Mouse (Mus musculus) urinary bladder, postnatal 4 days (tissue): ENCODE data around the gene Mpzl1.

ENCODE experiments used
- DNase-seq, 2 experiments: peaks; one replicate each; pipeline ENCODE4 v3.0.0; 2021 to 2022; ENCODE audit warnings: low spot score in 2 of 2

Mpzl1 gene

GRCm38 (mm10) chr1:165614793-165615192 lies 19.5 kb downstream of the Mpzl1 start:
- no peak for DNase-seq

- DNase-seq, result no peak
Measured at GRCm38 (mm10) chr1:165613926-165614325, 20.4 kb downstream of the Mpzl1 start.

- DNase-seq, result no peak
Measured at GRCm38 (mm10) chr1:165612714-165613113, 21.6 kb downstream of the Mpzl1 start.

- no peak for DNase-seq
Measured at GRCm38 (mm10) chr1:165610321-165610999, 23.9 kb downstream of the Mpzl1 start.

GRCm38 (mm10) chr1:165609495-165610320 lies 24.6 kb downstream of the Mpzl1 start:
- DNase-seq, result no peak

- no peak for DNase-seq
Measured at GRCm38 (mm10) chr1:165608904-165609303, 25.4 kb downstream of the Mpzl1 start.

- no peak for DNase-seq
Measured at GRCm38 (mm10) chr1:165605774-165606173, 28.6 kb downstream of the Mpzl1 start.

GRCm38 (mm10) chr1:165605108-165605507 lies 29.2 kb downstream of the Mpzl1 start:
- DNase-seq, result no peak

- no peak for DNase-seq
Measured at GRCm38 (mm10) chr1:165604203-165604602, 30.1 kb downstream of the Mpzl1 start.

GRCm38 (mm10) chr1:165603218-165603617 lies 31.1 kb downstream of the Mpzl1 start:
- DNase-seq, result no peak

GRCm38 (mm10) chr1:165601775-165602280 lies 32.5 kb downstream of the Mpzl1 start:
- no peak for DNase-seq

GRCm38 (mm10) chr1:165594699-165595421 lies 39.5 kb downstream of the Mpzl1 start:
- DNase-seq, result no peak

GRCm38 (mm10) chr1:165592295-165593082 lies 41.8 kb downstream of the Mpzl1 start:
- DNase-seq, result peak in 1 of 2 experiments; percentile 33

- no peak for DNase-seq
Measured at GRCm38 (mm10) chr1:165590760-165591159, 43.6 kb downstream of the Mpzl1 start.

GRCm38 (mm10) chr1:165589280-165590048 lies 44.9 kb downstream of the Mpzl1 start:
- peak in 1 of 2 experiments; percentile 40 for DNase-seq

- DNase-seq, result no peak
Measured at GRCm38 (mm10) chr1:165587845-165588244, 46.5 kb downstream of the Mpzl1 start.

GRCm38 (mm10) chr1:165586366-165586765 lies 48.0 kb downstream of the Mpzl1 start:
- no peak for DNase-seq

- DNase-seq, result no peak
Measured at GRCm38 (mm10) chr1:165585389-165586104, 48.8 kb downstream of the Mpzl1 start.

- DNase-seq, result peak; percentile 78 to 90
Measured at GRCm38 (mm10) chr1:165583529-165584184, 50.7 kb downstream of the Mpzl1 start.
